Mouse (Mus musculus) myocyte (in vitro differentiated cells): ENCODE data around the gene Gm43191.

Experiments used
- CEBPB ChIP-seq: IDR thresholded peaks from 2 replicates; pipeline ENCODE4 v1.6.1; 2011; ENCODE audit warnings: mild to moderate bottlenecking, moderate library complexity; ENCODE audit not compliant: poor library complexity, insufficient read depth, severe bottlenecking
- E2F4 ChIP-seq: IDR thresholded peaks from one replicate; pipeline ENCODE4 v1.6.1; 2011; ENCODE audit warnings: mild to moderate bottlenecking, control low read depth, moderate library complexity; ENCODE audit not compliant: insufficient read depth
- MAX ChIP-seq: IDR thresholded peaks from one replicate; pipeline ENCODE4 v1.6.1; 2011; ENCODE audit warnings: low read depth, mild to moderate bottlenecking, control low read depth
- MYOD1 ChIP-seq, 3 experiments: IDR thresholded peaks; one replicate each; pipeline ENCODE4 v1.6.1; 2011; ENCODE audit warnings: control low read depth in 2 of 3, low read depth in 2 of 3, mild to moderate bottlenecking in 2 of 3, moderate library complexity in 1 of 3; ENCODE audit not compliant: insufficient read length in 2 of 3, control insufficient read depth in 1 of 3
- MYOG ChIP-seq, 3 experiments: IDR thresholded peaks; one replicate each; pipeline ENCODE4 v1.6.1; 2011; ENCODE audit warnings: control low read depth in 2 of 3, low read depth in 2 of 3, mild to moderate bottlenecking in 2 of 3; ENCODE audit not compliant: insufficient read length in 2 of 3, control insufficient read depth in 1 of 3, insufficient read depth in 1 of 3
- POLR2A ChIP-seq: IDR thresholded peaks from one replicate; pipeline ENCODE4 v1.6.1; 2011; ENCODE audit warnings: low read depth, mild to moderate bottlenecking, control low read depth, moderate library complexity; ENCODE audit not compliant: insufficient read length
- POLR2AphosphoS2 ChIP-seq: IDR thresholded peaks from one replicate; pipeline ENCODE4 v1.6.1; 2011; ENCODE audit warnings: low read depth, control low read depth; ENCODE audit not compliant: insufficient read length
- REST ChIP-seq: IDR thresholded peaks from one replicate; pipeline ENCODE4 v1.6.1; 2011; ENCODE audit warnings: mild to moderate bottlenecking, control low read depth, moderate library complexity; ENCODE audit not compliant: insufficient read depth, insufficient read length
- SRF ChIP-seq: IDR thresholded peaks from one replicate; pipeline ENCODE4 v1.6.1; 2011; ENCODE audit warnings: low read depth; ENCODE audit not compliant: control insufficient read depth, insufficient read length
- TCF12 ChIP-seq: IDR thresholded peaks from one replicate; pipeline ENCODE4 v1.6.1; 2011; ENCODE audit warnings: mild to moderate bottlenecking, control low read depth; ENCODE audit not compliant: poor library complexity, insufficient read depth, severe bottlenecking
- TCF3 ChIP-seq: IDR thresholded peaks from one replicate; pipeline ENCODE4 v1.6.1; 2011; ENCODE audit warnings: low read depth, control low read depth; ENCODE audit not compliant: insufficient read length
- USF1 ChIP-seq: IDR thresholded peaks from one replicate; pipeline ENCODE4 v1.6.1; 2011; ENCODE audit warnings: low read depth, mild to moderate bottlenecking, control low read depth, moderate library complexity

- TF ChIP-seq POLR2A (no peak), REST (no peak), MAX (no peak), POLR2AphosphoS2 (no peak), TCF3 (no peak), USF1 (no peak), TCF12 (no peak), E2F4 (no peak), CEBPB (no peak), MYOD1 (IDR thresholded peaks at IDR 0.05; ENCODE audit: control insufficient read depth in 1 of 3, insufficient read length in 2 of 3, low read depth in 2 of 3) (no peak), SRF (no peak), MYOG (IDR thresholded peaks at IDR 0.05; ENCODE audit: control insufficient read depth in 1 of 3, insufficient read depth in 1 of 3, insufficient read length in 2 of 3, low read depth in 2 of 3) (no peak)
These were observed 17.7 kb upstream of the Gm43191 start for GRCm38 (mm10) chr3:116698786-116699185.
